Mouse (Mus musculus): Measurements from ENCODE around the gene Dnali1. TPM values are rescaled to one million over a fixed set of nuclear protein-coding genes. Genes with fewer than 3 reads are reported as not detected.

Dnali1 gene
- total and polyA plus RNA-seq, 3 experiments: 1.1 to 2.3 (median 2.1) TPM

- dilution Hi-C loops (cut with MboI; ENCODE audit: extremely low pct_ligation_motif_present, extremely low pct_unique_long_range_greater_than_20kb, low sequenced_read_pairs): no loop called here
- Histone ChIP-seq H3K27ac (ENCODE audit: insufficient read depth, low read depth) (peak overlapping the region; percentile 75), H3K4me1 (ENCODE audit: control insufficient read depth in 1 of 2, insufficient read depth in 2 of 2) (peaks cover 2 to 24% of the 10 kb centered on the region in 2 experiments; a peak in 2 of 4 replicates), H3K9ac (ENCODE audit: insufficient read depth, low read depth) (peak overlapping the region; percentile 81), H3K4me2 (ENCODE audit: insufficient read depth, low read depth, poor library complexity, severe bottlenecking) (peak overlapping the region; percentile 69), H3K9me3 (replicated peaks; ENCODE audit: low read length) (peaks cover 4% of the 10 kb centered on the region), H3K4me3 (replicated peaks in 1 of 3; ENCODE audit: low read depth in 2 of 3, low read length in 2 of 3, poor library complexity in 1 of 3) (peak overlapping the region; percentile 63 to 96 (median 87)), H3K27me3 (replicated peaks) (no peaks in the 10 kb centered on the region), H3K36me3 (replicated peaks in 1 of 2; ENCODE audit: control insufficient read depth in 1 of 2, insufficient read depth in 1 of 2, low read length in 1 of 2) (peaks cover 23 to 52% of the 10 kb centered on the region in 2 experiments), H3K79me2 (replicated peaks; ENCODE audit: control insufficient read depth, extremely low read depth, insufficient read depth, poor library complexity, severe bottlenecking) (peaks cover 11% of the 10 kb centered on the region; the same call in 1 of the 2 replicates)
- TF ChIP-seq EP300 (IDR thresholded peaks at IDR 0.05; ENCODE audit: low read length) (no peak), BHLHE40 (IDR thresholded peaks at IDR 0.05; ENCODE audit: low read depth, low read length) (no peak), HCFC1 (IDR thresholded peaks at IDR 0.05; ENCODE audit: low read depth, low read length) (no peak), RCOR1 (conservative IDR thresholded peaks at IDR 0.05; ENCODE audit: low read depth, low read length) (no peak), ETS1 (conservative IDR thresholded peaks at IDR 0.05; ENCODE audit: low read depth, low read length) (no peak), IRF4 (IDR thresholded peaks at IDR 0.05; ENCODE audit: low read depth, low read length) (no peak), PAX5 (IDR thresholded peaks at IDR 0.05; ENCODE audit: low read length) (no peak), USF1 (IDR thresholded peaks at IDR 0.05; ENCODE audit: low read depth, low read length) (no peak)
- in situ Hi-C loops (cut with MboI; ENCODE audit: low pct_ligation_motif_present, low pct_unique_long_range_greater_than_20kb, low sequenced_read_pairs): no loop called here
- peak; percentile 72 for DNase-seq (ENCODE audit: extremely low read depth)
These were observed 19.9 kb upstream of the Dnali1 start for GRCm38 (mm10) chr4:125085346-125085841.

DNA sequence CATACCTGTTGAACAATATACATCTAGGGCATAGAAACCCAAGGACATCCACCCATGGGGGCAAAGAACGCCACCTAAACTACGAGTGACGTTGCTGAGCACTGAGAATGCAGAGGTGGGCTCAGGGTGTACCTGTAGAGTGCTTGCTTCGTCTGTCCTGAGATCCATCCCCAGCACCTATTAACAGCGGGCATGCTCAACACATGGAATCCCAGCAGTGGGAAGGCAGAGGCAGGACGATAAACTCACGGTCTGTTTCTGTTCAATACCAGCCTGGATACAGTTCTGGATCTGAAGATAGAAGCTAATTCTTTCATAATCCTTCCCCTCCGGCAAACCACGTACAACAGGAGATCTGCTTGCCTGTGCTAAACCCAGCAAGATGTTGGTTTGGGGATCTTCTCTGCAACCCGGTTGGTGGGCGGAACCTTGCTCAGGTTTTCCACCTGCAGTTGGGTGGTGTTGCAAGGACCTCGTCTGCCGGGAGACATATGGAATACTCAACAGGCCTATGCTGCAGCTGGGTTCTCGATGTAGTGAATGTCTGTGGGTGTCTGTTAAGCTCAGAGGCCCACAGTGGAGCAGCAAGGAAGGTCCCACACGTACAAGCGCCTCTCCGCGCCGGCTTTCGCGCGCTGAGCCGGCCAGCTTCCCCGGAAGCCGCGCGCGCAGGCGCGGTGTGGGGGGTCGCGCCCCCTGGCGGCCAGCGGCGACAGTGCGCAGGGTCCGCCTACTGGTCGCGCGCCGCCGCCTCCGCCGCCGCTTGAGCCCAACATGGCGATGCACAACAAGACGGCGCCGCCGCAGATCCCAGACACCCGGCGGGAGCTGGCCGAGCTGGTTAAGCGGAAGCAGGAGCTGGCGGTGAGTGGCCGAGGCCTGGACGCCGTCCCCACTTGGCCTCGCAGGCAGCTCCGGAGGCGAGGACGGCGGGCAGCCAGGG, 19.2 kb upstream of the Dnali1 start, which contains the start of gene Meaf6:
TSS of gene Meaf6 (plus strand) at position 732 of the 943 bp plus-strand sequence.
- peaks cover 4% of the 10 kb centered on the region for H3K9me3 ChIP-seq (replicated peaks; ENCODE audit: low read length)
- peaks cover 16 to 45% of the 10 kb centered on the region in 2 experiments for H3K36me3 ChIP-seq (replicated peaks in 1 of 2; ENCODE audit: control insufficient read depth in 1 of 2, insufficient read depth in 1 of 2, low read length in 1 of 2)
- peak within 1 kb of the TSS; percentile 75 for H3K27ac ChIP-seq (ENCODE audit: insufficient read depth, low read depth)
- H3K79me2 ChIP-seq (replicated peaks; ENCODE audit: control insufficient read depth, extremely low read depth, insufficient read depth, poor library complexity, severe bottlenecking): peaks cover 11% of the 10 kb centered on the region; the same call in 1 of the 2 replicates
- peak within 1 kb of the TSS; percentile 81 for H3K9ac ChIP-seq (ENCODE audit: insufficient read depth, low read depth)
- no peaks in the 10 kb centered on the region for H3K27me3 ChIP-seq (replicated peaks)
- peak; percentile 78 for DNase-seq (ENCODE audit: extremely low read depth)
- H3K4me1 ChIP-seq (ENCODE audit: control insufficient read depth in 1 of 2, insufficient read depth in 2 of 2): peaks cover 2 to 24% of the 10 kb centered on the region in 2 experiments; a peak in 2 of 4 replicates
- in situ Hi-C loops (cut with MboI; ENCODE audit: low pct_ligation_motif_present, low pct_unique_long_range_greater_than_20kb, low sequenced_read_pairs) (no loop called here), dilution Hi-C loops (cut with MboI; ENCODE audit: extremely low pct_ligation_motif_present, extremely low pct_unique_long_range_greater_than_20kb, low sequenced_read_pairs) (no loop called here)
- peak within 1 kb of the TSS; percentile 78 to 96 (median 87) for H3K4me3 ChIP-seq (replicated peaks in 1 of 3; ENCODE audit: low read depth in 2 of 3, low read length in 2 of 3, poor library complexity in 1 of 3)
- peak within 1 kb of the TSS; percentile 93 for H3K4me2 ChIP-seq (ENCODE audit: insufficient read depth, low read depth, poor library complexity, severe bottlenecking)
- TF ChIP-seq POLR2A (IDR thresholded peaks at IDR 0.05; ENCODE audit: low read depth, low read length) (peak; percentile 94), JUND (conservative IDR thresholded peaks at IDR 0.05; ENCODE audit: low read depth, low read length) (no peak), USF1 (IDR thresholded peaks at IDR 0.05; ENCODE audit: low read depth, low read length) (no peak), JUN (IDR thresholded peaks at IDR 0.05; ENCODE audit: insufficient read depth, low read depth, low read length) (no peak), MAZ (IDR thresholded peaks at IDR 0.05; ENCODE audit: low read depth, low read length) (no peak), ZMIZ1 (IDR thresholded peaks at IDR 0.05; ENCODE audit: low read depth, low read length) (peak; percentile 53), ELF1 (IDR thresholded peaks at IDR 0.05; ENCODE audit: low read depth, low read length) (peak; percentile 92), MXI1 (IDR thresholded peaks at IDR 0.05; ENCODE audit: low read depth, low read length) (peak; percentile 84), E2F4 (IDR thresholded peaks at IDR 0.05; ENCODE audit: insufficient replicate concordance, low read depth, low read length) (peak; percentile 74; the same call in 1 of the 2 replicates), MYC (IDR thresholded peaks at IDR 0.05; ENCODE audit: low read depth, low read length) (0 out of 2 replicates have a peak, but pooled peaks have one; percentile 9), NRF1 (IDR thresholded peaks at IDR 0.05; ENCODE audit: low read depth, low read length) (peak; percentile 94), MEF2A (IDR thresholded peaks at IDR 0.05; ENCODE audit: borderline replicate concordance, low read depth, low read length) (0 out of 2 replicates have a peak, but pooled peaks have one; percentile 18), EP300 (IDR thresholded peaks at IDR 0.05; ENCODE audit: low read length) (no peak), TCF12 (IDR thresholded peaks at IDR 0.05; ENCODE audit: low read depth, low read length) (peak; percentile 92), SIN3A (IDR thresholded peaks at IDR 0.05; ENCODE audit: low read length) (peak; percentile 89), NELFE (IDR thresholded peaks at IDR 0.05; ENCODE audit: low read depth, low read length) (peak; percentile 89), MAFK (IDR thresholded peaks at IDR 0.05; ENCODE audit: insufficient replicate concordance, low read length) (no peak), ETS1 (conservative IDR thresholded peaks at IDR 0.05; ENCODE audit: low read depth, low read length) (no peak), UBTF (IDR thresholded peaks at IDR 0.05; ENCODE audit: low read depth, low read length) (no peak; the same call in 1 of the 2 replicates), CTCF (conservative IDR thresholded peaks at IDR 0.05 in 1 of 2, IDR thresholded peaks at IDR 0.05 in 1 of 2; ENCODE audit: low read depth in 2 of 2, low read length in 2 of 2) (peak; percentile 21 to 89; a peak in 3 of 4 replicates), IRF4 (IDR thresholded peaks at IDR 0.05; ENCODE audit: low read depth, low read length) (no peak), KAT2A (IDR thresholded peaks at IDR 0.05; ENCODE audit: insufficient replicate concordance, low read length) (0 out of 2 replicates have a peak, but pooled peaks have one; percentile 17), HCFC1 (IDR thresholded peaks at IDR 0.05; ENCODE audit: low read depth, low read length) (no peak), ZNF384 (IDR thresholded peaks at IDR 0.05; ENCODE audit: low read depth, low read length) (no peak), ZKSCAN1 (IDR thresholded peaks at IDR 0.05; ENCODE audit: borderline replicate concordance, low read depth, low read length) (no peak)

Measured in CH12.LX (cell line).